Mouse (Mus musculus) kidney, adult 9 months (tissue): ENCODE data around the gene Als2.

Source experiments
- DNase-seq: peaks from one replicate; pipeline ENCODE4 v3.0.0; 2022

The Als2 gene

GRCm38 (mm10) chr1:59162309-59163024, 74.6 kb downstream of the Als2 start:
- no peak for DNase-seq

GRCm38 (mm10) chr1:59161396-59161795, 75.6 kb downstream of the Als2 start:
- DNase-seq = no peak

- DNase-seq = peak; percentile 83
Observed at GRCm38 (mm10) chr1:59160871-59161270, 76.2 kb downstream of the Als2 start.

DNA sequence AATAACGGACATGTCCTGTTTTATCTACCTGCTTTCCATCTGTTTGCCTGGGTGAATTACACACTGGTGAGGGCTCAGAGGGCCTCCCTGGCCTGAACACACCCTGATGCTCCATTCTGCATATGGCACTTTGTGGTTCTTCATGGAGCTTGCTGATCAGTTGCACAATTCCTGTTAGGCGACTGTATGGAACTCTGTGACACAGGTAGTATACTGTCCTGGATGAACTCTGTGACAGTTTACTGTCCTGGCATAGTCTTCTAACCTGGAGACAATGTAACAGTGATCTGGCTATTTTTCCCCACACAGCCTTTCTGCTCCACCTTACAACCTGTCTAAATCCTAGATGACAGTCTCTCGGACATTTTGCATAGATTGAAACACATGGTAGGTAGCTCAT, 77.9 kb downstream of the Als2 start:
- DNase-seq = no peak

- DNase-seq = no peak
Observed at GRCm38 (mm10) chr1:59158498-59158897, 78.5 kb downstream of the Als2 start.

DNA sequence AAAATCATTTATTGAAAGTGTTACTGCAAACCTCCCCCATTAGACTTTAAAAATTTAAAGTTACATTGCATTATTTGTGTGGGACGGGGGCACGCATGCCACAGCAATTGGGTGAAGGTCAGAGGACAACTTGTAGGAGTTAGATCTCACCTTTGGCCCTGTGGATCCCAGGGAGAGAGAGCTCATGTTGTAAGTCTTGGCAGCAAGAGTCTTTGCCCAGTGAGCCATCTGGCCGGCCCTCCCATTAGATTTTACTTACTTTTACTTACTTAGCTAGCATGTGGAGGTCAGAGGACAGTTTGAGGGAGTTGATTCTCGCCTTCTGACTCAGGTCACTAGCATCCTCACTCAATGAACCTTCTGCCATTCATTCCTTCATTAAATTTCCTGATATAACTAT, 79.2 kb downstream of the Als2 start:
- DNase-seq = peak; percentile 93

- DNase-seq = peak; percentile 71
Observed at GRCm38 (mm10) chr1:59152346-59152745, 84.7 kb downstream of the Als2 start.

DNA sequence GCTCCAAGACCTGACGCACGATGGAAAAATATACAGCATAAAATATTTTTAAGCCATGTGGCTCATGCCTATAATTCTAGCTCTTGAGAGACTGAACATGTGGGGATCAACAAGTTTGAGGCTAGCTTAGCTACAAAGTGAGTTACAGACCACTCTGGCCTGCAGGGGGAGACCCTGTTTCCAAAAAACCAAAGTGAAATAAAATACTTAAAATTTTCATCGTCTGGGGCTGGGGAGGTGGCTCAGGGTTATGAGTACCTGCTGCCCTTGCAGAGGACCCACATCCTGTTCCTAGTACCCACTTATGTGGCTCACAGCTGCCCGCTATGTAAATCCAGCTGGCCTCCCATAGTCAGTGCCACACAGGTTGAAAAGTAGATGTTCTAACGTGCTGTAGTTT, 86.5 kb downstream of the Als2 start:
- DNase-seq = no peak

DNA sequence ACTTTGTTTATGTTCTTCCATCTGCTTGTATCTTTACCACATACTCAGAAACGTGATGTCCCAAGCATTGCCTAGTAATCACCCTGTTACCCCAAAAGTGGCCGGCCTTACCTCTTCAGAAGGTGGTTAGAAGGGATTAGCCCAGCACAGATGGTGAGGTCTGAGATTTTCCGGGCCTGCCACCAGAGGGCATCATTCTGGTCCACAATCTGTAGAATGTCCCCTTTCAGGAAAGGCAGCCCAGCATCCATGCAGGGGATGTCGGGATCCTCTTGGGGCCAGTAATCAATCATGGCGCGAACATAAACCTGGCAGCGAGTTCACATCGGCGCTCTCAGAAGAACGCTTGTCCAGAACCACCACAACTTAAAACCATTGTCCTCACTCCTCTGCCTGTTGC, 92.5 kb downstream of the Als2 start:
- DNase-seq = peak; percentile 70

DNA sequence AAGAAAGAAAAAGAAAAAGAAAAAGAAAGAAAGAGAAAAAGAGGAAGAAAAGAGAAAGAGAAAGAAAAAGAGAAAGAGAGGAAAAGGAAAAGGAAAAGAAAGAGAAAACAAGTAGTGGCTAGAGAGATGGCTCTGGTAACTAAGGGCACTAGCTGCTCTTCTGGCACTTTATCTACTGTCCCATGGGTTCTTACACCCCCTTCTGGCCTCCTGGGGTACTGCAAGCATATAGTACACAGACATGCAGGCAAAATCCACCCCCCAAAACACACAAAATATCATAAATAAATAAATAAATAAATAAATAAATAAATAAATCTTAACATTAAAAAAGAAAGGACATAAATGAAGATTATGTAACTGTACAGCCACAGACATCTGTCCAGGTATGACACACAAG, 94.2 kb downstream of the Als2 start:
- peak; percentile 84 for DNase-seq

GRCm38 (mm10) chr1:59134419-59134818, 102.6 kb downstream of the Als2 start:
- DNase-seq = no peak

- no peak for DNase-seq
Observed at GRCm38 (mm10) chr1:59128879-59129278, 108.2 kb downstream of the Als2 start.

GRCm38 (mm10) chr1:59125558-59125957, 111.5 kb downstream of the Als2 start:
- no peak for DNase-seq

- DNase-seq = peak; percentile 89
Observed at GRCm38 (mm10) chr1:59119720-59120457, 117.1 kb downstream of the Als2 start, which contains the start of gene Tmem237. Gene Tmem237 (minus strand): TSS chr1:59120408.
